Mouse (Mus musculus): ENCODE results near the gene Sirpb1a.
"Not testable (repeated sequence)": the region's sequence is repeated elsewhere in the genome, so short reads cannot be mapped to it uniquely, and the experiment has no call there.

Gene Sirpb1a

DNA sequence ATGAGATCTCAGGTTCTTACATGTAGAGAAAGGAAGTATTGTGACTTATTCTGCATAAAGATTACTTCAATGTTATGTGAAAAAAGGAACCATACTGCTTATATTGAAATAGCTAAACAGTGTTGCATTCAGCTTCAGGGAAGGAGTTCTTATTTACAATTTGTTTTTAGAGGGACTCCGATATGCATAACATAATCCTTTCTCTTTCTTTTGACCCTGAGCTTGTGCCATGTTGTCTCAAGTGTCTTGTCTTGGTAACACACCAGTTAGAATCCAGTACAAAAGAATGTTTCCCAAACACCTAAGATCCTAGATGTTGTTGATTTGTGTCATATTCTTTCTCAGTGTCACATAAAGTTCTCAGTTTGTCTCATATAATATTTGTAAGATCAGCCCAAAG lies at the start of gene Sirpb1a:
Gene Sirpb1a (minus strand): TSS at position 74 of the 400 bp plus-strand sequence.
- in situ Hi-C loops (cut with MboI, MseI) = not testable (repeated sequence)

DNA sequence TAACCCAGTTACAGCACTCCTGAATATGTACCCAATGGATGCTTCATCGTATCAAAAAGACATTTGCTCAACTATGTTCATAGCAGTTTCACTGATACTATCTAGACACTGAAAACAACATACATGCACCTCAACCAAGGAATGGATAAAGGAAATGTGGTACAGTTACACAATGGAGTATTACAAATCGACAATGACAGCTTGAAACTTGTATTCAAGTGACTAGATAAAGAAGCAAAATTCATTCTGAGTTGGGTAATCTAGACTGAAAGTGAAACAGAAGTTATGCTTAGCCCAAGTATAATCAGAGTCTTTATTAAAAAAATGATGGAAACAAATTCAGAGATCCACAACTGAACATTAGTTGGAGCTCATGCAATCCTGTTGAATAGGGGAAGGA lies 48.5 kb upstream of the Sirpb1a start:
- in situ Hi-C loops (cut with MboI, MseI) = not testable (repeated sequence)

DNA sequence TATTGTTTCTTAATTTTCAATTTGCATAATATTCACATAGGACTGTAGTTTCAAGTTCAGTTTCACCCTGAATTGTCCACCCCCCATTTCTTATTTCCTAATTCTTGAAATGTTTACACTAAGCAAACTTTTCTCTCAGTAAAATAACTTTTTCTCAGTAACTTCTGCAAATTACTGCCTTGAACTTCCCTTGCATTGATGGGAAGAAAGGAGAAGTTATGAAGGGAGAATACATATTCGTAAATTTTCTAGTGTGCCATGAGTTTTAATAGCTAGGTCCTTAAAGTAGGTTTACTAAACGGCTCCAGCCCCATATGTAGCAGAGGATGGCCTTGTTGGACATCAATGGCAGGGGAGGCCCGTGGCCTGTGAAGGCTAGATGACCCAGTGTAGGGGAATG lies 43.8 kb upstream of the Sirpb1a start:
- in situ Hi-C loops (cut with MboI, MseI) = not testable (repeated sequence)

- in situ Hi-C loops (cut with MboI, MseI) = loop anchor here (5.0 kb wide), 1 partner anchor 413 kb away; no protein-coding TSS in a partner anchor
Observed at GRCm38 (mm10) chr3:15443936-15444335, 17.6 kb upstream of the Sirpb1a start.

- in situ Hi-C loops (cut with MboI, MseI) = loop anchor here (5.0 kb wide), 1 partner anchor 417 kb away; no protein-coding TSS in a partner anchor
Observed at GRCm38 (mm10) chr3:15439844-15440243, 13.5 kb upstream of the Sirpb1a start.

- in situ Hi-C loops (cut with MboI, MseI) = no loop called here
Observed at GRCm38 (mm10) chr3:15427917-15428316, 1.6 kb upstream of the Sirpb1a start.

DNA sequence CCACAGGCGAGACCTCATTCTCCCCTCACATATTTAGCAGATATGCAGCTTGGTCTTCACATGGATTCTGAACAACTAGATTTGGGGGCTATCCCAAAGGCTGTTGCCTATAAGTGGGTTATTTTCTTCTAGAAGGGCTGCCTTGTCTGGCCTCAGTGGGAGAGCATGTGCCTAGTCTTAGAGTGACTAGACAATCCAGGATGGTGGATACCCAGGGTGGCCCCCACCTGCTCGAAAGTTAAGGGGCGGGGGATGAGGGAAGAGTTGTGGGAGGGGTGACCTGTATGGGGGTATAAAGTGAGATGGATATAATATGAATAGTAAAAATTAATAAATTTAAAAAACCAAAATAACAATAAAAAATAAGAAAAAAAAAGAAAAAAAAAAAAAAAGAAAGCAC lies 70.6 kb downstream of the Sirpb1a start:
- in situ Hi-C loops (cut with MboI, MseI) = loop anchor here (5.0 kb wide), 1 partner anchor 427 kb away; no protein-coding TSS in a partner anchor

DNA sequence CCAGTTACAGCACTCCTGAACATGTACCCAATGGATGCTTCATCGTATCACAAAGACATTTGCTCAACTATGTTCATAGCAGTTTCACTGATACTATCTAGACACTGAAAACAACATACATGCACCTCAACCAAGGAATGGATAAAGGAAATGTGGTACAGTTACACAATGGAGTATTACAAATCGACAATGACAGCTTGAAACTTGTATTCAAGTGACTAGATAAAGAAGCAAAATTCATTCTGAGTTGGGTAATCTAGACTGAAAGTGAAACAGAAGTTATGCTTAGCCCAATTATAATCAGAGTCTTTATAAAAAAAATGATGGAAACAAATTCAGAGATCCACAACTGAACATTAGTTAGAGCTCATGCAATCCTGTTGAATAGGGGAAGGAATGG lies 76.0 kb downstream of the Sirpb1a start:
- in situ Hi-C loops (cut with MboI, MseI) = not testable (repeated sequence)

- in situ Hi-C loops (cut with MboI, MseI) = not testable (repeated sequence)
Observed at GRCm38 (mm10) chr3:15345606-15346005, 80.7 kb downstream of the Sirpb1a start.

- in situ Hi-C loops (cut with MboI, MseI) = no loop called here
Observed at GRCm38 (mm10) chr3:15340287-15340686, 86.0 kb downstream of the Sirpb1a start.

- in situ Hi-C loops (cut with MboI, MseI) = no loop called here
Observed at GRCm38 (mm10) chr3:15334182-15334581, 92.1 kb downstream of the Sirpb1a start.

DNA sequence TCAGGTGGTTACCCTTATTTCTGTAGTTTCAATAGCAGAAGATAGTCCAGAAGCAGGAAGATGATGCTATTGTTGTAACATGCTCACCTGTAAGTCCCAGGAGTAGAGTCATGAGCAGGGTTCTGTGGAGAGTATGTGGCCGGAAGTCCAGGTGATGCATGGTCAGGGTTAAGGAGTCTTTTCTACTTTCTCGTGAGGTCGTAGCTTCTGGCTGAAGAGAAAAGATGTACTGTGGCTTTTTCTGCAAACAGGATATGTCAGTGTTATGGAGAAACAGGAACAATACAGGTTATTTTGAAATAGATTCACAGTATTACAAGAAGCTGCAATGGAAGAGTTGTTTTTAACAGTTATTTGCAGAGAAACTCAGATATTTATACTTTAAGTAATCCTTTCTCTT lies 94.3 kb downstream of the Sirpb1a start, which contains the start of gene Gm9733:
Gene Gm9733 (minus strand): TSS at position 240 of the 400 bp plus-strand sequence.
- in situ Hi-C loops (cut with MboI, MseI) = no loop called here

- in situ Hi-C loops (cut with MboI, MseI) = no loop called here
Observed at GRCm38 (mm10) chr3:15331545-15331944, 94.8 kb downstream of the Sirpb1a start.

DNA sequence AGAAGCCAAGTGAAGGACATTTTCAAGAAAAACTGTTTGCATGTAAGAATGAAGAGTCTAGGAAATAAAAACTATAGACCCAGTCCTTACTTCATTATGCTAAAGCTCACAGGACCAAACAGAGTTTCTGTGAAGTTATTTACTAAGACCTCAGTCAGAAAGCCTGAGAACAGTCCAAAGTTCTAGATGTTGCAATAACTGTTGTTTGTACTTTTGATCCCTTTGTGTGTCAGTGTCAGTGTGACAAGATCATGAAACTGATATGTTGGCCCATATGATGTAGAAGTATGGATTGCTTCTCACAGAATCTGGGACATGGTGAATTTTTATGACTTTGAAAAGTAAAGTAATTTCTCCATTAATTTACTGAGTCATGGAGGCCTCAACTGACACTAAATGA lies 96.8 kb downstream of the Sirpb1a start:
- in situ Hi-C loops (cut with MboI, MseI) = loop anchor here (5.0 kb wide), 1 partner anchor 278 kb away; no protein-coding TSS in a partner anchor
